Mouse (Mus musculus) ES-Bruce4 (cell line): ENCODE measurements around the gene Timeless.
A peak's percentile ranks its signal among the peaks of the same experiment; 100 is the strongest.

Source experiments
- CTCF ChIP-seq: IDR thresholded peaks from one replicate; pipeline ENCODE4 v1.8.1; 2011; ENCODE audit warnings: low read depth, low read length
- POLR2A ChIP-seq: IDR thresholded peaks from one replicate; pipeline ENCODE4 v1.8.1; 2011; ENCODE audit warnings: low read length; ENCODE audit not compliant: insufficient read depth

- no peak for TF ChIP-seq CTCF
- peak; percentile 70 for TF ChIP-seq POLR2A
Measured at GRCm38 (mm10) chr10:128187181-128187605, 44.7 kb upstream of the Timeless start.
